Mouse (Mus musculus): Measurements from ENCODE around the gene Olfr1277.

Olfr1277 gene

DNA sequence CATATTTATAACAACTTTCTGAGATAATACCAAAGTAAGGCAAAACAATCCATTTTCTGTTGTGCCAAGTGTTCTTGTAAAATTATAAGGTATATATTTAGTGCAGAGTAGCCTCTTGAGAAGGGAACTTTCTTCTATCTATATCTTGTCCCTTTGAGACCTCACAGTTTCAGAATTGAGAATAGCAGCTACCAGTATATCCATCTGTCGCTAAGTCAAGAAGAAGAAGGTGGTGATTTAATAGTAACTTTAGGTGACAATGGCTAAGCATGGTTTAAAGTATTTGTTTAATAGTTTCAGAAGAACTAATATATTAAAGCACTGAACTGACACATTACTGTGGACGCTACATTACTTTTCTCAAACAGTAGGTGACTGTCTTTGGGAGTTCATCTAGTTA is at the start of gene Olfr1277:
Gene Olfr1277, minus strand, starts transcription at position 101 of the 400 bp plus-strand sequence.
- DNase-seq (ENCODE audit: low spot score): no peak

DNA sequence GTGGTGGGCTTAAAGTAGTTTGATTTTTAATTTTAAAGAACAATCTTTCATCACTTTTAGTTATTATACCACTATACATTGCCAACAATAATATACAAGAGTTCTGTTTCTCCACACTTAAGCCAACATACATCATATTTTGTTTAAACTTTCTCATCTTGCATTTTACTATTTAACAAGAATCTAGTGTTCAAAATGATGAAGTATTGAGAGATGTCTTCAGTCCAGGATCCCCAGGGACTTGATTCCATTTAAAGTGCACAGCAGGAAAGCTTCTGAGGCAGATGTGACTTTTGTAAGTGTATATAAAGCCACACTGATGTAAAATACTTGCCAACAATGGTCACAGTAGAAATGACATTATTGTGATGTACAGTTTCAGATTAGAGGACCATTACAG is 39.8 kb upstream of the Olfr1277 start, which contains the start of gene Olfr1280:
Gene Olfr1280, plus strand, starts transcription at position 301 of the 400 bp plus-strand sequence.
- no peak for DNase-seq (ENCODE audit: low spot score)

- no peak for DNase-seq (ENCODE audit: low spot score)
Observed at GRCm38 (mm10) chr2:111300374-111300773, 26.5 kb upstream of the Olfr1277 start, which contains the start of gene Olfr1279. Gene Olfr1279, plus strand, starts transcription at chr2:111300635.

DNA sequence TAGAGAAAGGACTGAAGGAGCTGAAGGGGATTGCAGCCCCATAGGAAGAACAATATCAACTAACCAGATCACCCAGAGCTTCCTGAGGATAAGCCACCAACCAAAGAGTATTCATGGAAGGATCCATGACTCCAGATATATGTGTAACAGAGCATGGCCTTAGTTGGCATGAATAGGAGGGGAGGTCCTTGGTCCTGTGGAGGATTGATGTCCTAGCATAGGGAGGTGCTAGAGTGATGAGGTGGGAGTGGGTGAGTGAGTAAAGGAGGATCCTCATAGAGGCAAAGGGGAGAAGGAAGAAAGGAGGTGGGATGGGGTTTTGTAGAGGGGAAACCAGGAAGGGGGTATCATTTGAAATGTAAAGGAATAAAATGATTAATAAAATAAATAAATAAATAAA is 24.6 kb upstream of the Olfr1277 start:
- DNase-seq (ENCODE audit: low spot score): no peak

GRCm38 (mm10) chr2:111289836-111290235 is 15.9 kb upstream of the Olfr1277 start, which contains the start of gene Olfr1278:
Gene Olfr1278, plus strand, starts transcription at chr2:111290136.
- no peak for DNase-seq (ENCODE audit: low spot score)

- no peak for DNase-seq (ENCODE audit: low spot score)
Observed at GRCm38 (mm10) chr2:111254216-111254615, 19.7 kb downstream of the Olfr1277 start, which contains the start of gene Olfr1276. Gene Olfr1276, plus strand, starts transcription at chr2:111254516.

DNA sequence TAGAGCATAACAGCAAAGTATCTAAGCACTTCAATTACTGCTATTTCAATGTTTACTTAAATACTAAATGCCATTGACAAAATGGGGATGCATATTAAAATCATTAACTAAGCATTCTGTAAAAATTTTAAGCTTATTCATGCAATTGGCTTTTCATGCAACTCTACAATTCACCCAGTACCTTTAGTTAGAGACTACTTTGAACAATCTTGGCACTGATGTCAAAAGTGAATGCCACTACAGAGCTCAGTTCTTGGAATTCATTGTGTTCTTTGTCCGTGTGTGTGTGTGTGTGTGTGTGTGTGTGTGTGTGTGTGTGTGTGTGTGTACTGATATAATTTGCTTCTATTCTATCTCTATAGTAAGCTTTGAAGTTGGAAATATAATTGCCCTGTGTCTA is 38.7 kb downstream of the Olfr1277 start, which contains the start of gene Olfr1275:
Gene Olfr1275, minus strand, starts transcription at position 101 of the 400 bp plus-strand sequence.
- no peak for DNase-seq (ENCODE audit: low spot score)

GRCm38 (mm10) chr2:111229502-111229901 is 44.4 kb downstream of the Olfr1277 start, which contains the start of gene 4930430A15Rik:
Gene 4930430A15Rik, minus strand, starts transcription at chr2:111229602.
- DNase-seq (ENCODE audit: low spot score): no peak

All from testis, postnatal 14 days (tissue).